Mouse (Mus musculus): ENCODE data around the gene Crispld2.
A peak's percentile ranks its signal among the peaks of the same experiment; 100 is the strongest.

The Crispld2 gene

GRCm38 (mm10) chr8:120067936-120068668 lies 75.9 kb downstream of the Crispld2 start:
- no peak for DNase-seq (ENCODE audit: low spot score)

GRCm38 (mm10) chr8:120071684-120072083 lies 79.4 kb downstream of the Crispld2 start:
- DNase-seq (ENCODE audit: low spot score): peak; percentile 93

- no peak for DNase-seq (ENCODE audit: low spot score)
Observed at GRCm38 (mm10) chr8:120072259-120072658, 80.0 kb downstream of the Crispld2 start.

GRCm38 (mm10) chr8:120072827-120073226 lies 80.6 kb downstream of the Crispld2 start:
- no peak for DNase-seq (ENCODE audit: low spot score)

GRCm38 (mm10) chr8:120074516-120074915 lies 82.3 kb downstream of the Crispld2 start:
- DNase-seq (ENCODE audit: low spot score): no peak

GRCm38 (mm10) chr8:120075347-120075746 lies 83.1 kb downstream of the Crispld2 start:
- DNase-seq (ENCODE audit: low spot score): no peak

- DNase-seq (ENCODE audit: low spot score): peak; percentile 86
Observed at GRCm38 (mm10) chr8:120078080-120078479, 85.8 kb downstream of the Crispld2 start.

GRCm38 (mm10) chr8:120079361-120079760 lies 87.1 kb downstream of the Crispld2 start:
- DNase-seq (ENCODE audit: low spot score): no peak

GRCm38 (mm10) chr8:120083261-120083660 lies 91.0 kb downstream of the Crispld2 start:
- no peak for DNase-seq (ENCODE audit: low spot score)

- DNase-seq (ENCODE audit: low spot score): no peak
Observed at GRCm38 (mm10) chr8:120084783-120085182, 92.5 kb downstream of the Crispld2 start.

- DNase-seq (ENCODE audit: low spot score): no peak
Observed at GRCm38 (mm10) chr8:120089511-120089910, 97.3 kb downstream of the Crispld2 start.

- no peak for DNase-seq (ENCODE audit: low spot score)
Observed at GRCm38 (mm10) chr8:120091032-120091431, 98.8 kb downstream of the Crispld2 start.

- DNase-seq (ENCODE audit: low spot score): no peak
Observed at GRCm38 (mm10) chr8:120093103-120093502, 100.9 kb downstream of the Crispld2 start.

GRCm38 (mm10) chr8:120094801-120095200 lies 102.6 kb downstream of the Crispld2 start:
- DNase-seq (ENCODE audit: low spot score): no peak

GRCm38 (mm10) chr8:120096486-120096885 lies 104.2 kb downstream of the Crispld2 start:
- no peak for DNase-seq (ENCODE audit: low spot score)

- DNase-seq (ENCODE audit: low spot score): no peak
Observed at GRCm38 (mm10) chr8:120100388-120101067, 108.3 kb downstream of the Crispld2 start.

GRCm38 (mm10) chr8:120101068-120101972 lies 109.1 kb downstream of the Crispld2 start, which contains the start of gene Zdhhc7:
Zdhhc7 (minus strand) TSS chr8:120101482.
- peak; percentile 77 for DNase-seq (ENCODE audit: low spot score)
